Mouse (Mus musculus) layer of hippocampus, adult 8-10 months (tissue): ENCODE results near the gene Pitpnc1. TPM values are rescaled to one million over a fixed set of nuclear protein-coding genes. Genes with fewer than 3 reads are reported as not detected.
"Not testable (repeated sequence)": the region's sequence is repeated elsewhere in the genome, so short reads cannot be mapped to it uniquely, and the experiment has no call there.

Experiments used
- DNase-seq, 2 experiments: peaks; one replicate each; pipeline ENCODE4 v3.0.0; 2022; ENCODE audit warnings: low spot score in 2 of 2
- total RNA-seq, 4 experiments: library from RNA; stranded (reverse); gene quantifications; 2 replicates each; pipeline ENCODE4 v1.2.4; 2022

Pitpnc1 gene
- total RNA-seq: 10 to 100 TPM; 47.1 to 53.0 (median 51.0) TPM

GRCm38 (mm10) chr11:107470521-107471041 lies at the start of gene Pitpnc1:
Gene Pitpnc1 (minus strand): TSS chr11:107470699.
- peak; percentile 72 to 77 for DNase-seq

- no peak for DNase-seq
Observed at GRCm38 (mm10) chr11:107518645-107519429, 48.3 kb upstream of the Pitpnc1 start.

- DNase-seq: no peak
Observed at GRCm38 (mm10) chr11:107516387-107516786, 45.9 kb upstream of the Pitpnc1 start.

- no peak for DNase-seq
Observed at GRCm38 (mm10) chr11:107513047-107513446, 42.5 kb upstream of the Pitpnc1 start.

- DNase-seq: peak; percentile 17 to 69
Observed at GRCm38 (mm10) chr11:107511954-107512353, 41.5 kb upstream of the Pitpnc1 start.

GRCm38 (mm10) chr11:107510362-107511269 lies 40.1 kb upstream of the Pitpnc1 start:
- no peak for DNase-seq

GRCm38 (mm10) chr11:107509631-107510338 lies 39.3 kb upstream of the Pitpnc1 start:
- no peak for DNase-seq

GRCm38 (mm10) chr11:107506260-107506659 lies 35.8 kb upstream of the Pitpnc1 start:
- no peak for DNase-seq

GRCm38 (mm10) chr11:107504364-107504763 lies 33.9 kb upstream of the Pitpnc1 start:
- not testable (repeated sequence) for DNase-seq

- no peak for DNase-seq
Observed at GRCm38 (mm10) chr11:107502801-107503200, 32.3 kb upstream of the Pitpnc1 start.

GRCm38 (mm10) chr11:107484341-107484740 lies 13.8 kb upstream of the Pitpnc1 start:
- no peak for DNase-seq

- no peak for DNase-seq
Observed at GRCm38 (mm10) chr11:107479862-107480203, 9.3 kb upstream of the Pitpnc1 start.

- peak; percentile 90 to 91 for DNase-seq
Observed at GRCm38 (mm10) chr11:107479053-107479861, 8.8 kb upstream of the Pitpnc1 start, which contains the start of gene Psmd12. Gene Psmd12 (plus strand): TSS chr11:107479484.

- peak in 1 of 2 experiments; percentile 46 for DNase-seq
Observed at GRCm38 (mm10) chr11:107473137-107473820, 2.8 kb upstream of the Pitpnc1 start.

- no peak for DNase-seq
Observed at GRCm38 (mm10) chr11:107472304-107472703, 1.8 kb upstream of the Pitpnc1 start.

- no peak for DNase-seq
Observed at GRCm38 (mm10) chr11:107471071-107471720, 697 bp upstream of the Pitpnc1 start.

- DNase-seq: peak; percentile 39 to 40
Observed at GRCm38 (mm10) chr11:107469523-107470371, 752 bp downstream of the Pitpnc1 start.

GRCm38 (mm10) chr11:107469031-107469522 lies 1.4 kb downstream of the Pitpnc1 start:
- DNase-seq: peak; percentile 50 to 68
